Mouse (Mus musculus): ENCODE results near the gene Dido1. TPM values are rescaled to one million over a fixed set of nuclear protein-coding genes. Genes with fewer than 3 reads are reported as not detected.

The Dido1 gene
- total RNA-seq, 1 experiment = 84.7 TPM

DNA sequence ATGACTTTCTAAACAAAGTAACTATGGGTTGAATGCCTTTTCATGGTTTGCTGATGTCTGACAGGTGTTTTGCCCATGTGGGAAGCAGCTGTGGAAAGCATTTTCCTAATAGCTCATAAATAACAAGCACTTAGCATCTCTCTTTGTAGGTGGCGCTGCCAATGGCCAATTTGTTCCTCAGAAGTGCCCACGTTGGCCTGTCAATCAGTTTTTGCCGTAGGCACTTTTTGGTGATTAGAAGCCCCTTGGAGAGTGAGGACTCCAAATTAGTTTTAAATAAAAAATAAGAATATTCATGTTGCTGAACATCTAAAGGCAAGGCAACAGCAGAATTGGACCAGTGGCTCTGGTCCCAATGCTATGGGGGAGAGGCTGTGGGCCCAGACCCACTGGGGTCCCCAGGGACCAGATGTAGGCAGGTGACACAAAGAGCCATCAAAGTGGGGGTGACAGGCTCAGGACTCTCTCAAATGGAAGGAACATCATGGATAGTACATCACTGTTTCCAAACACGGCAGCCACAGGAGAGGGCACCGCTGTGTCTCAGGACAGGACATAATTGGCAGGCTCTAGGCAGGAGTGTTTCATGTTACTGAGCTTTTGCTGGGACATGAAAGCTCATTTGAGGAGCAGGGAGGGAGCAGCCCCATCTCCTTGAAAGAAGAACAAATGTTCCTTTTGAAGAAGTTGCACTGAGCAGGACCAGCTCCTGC, 45.3 kb upstream of the Dido1 start:
- no peak for DNase-seq (ENCODE audit: low read depth, low spot score)
- Histone ChIP-seq H3K9ac (ENCODE audit: insufficient read depth, low read depth, low read length, poor library complexity, severe bottlenecking) (no peak overlapping the region), H3K4me1 (ENCODE audit: control insufficient read depth in 2 of 2, insufficient read depth in 2 of 2, low read length in 2 of 2, poor library complexity in 1 of 2) (no peaks in the 10 kb centered on the region), H3K36me3 (ENCODE audit: control insufficient read depth, insufficient read depth, low read length, poor library complexity, severe bottlenecking) (no peaks in the 10 kb centered on the region), H3K9me3 (ENCODE audit: control insufficient read depth, insufficient read depth, low read depth, low read length) (no peaks in the 10 kb centered on the region), H3K27ac (ENCODE audit: insufficient read depth, low read depth, low read length, poor library complexity, severe bottlenecking) (no peak overlapping the region), H3K4me3 (ENCODE audit: insufficient read depth in 1 of 2, low read depth in 1 of 2, low read length in 2 of 2, poor library complexity in 1 of 2, severe bottlenecking in 1 of 2) (no peak overlapping the region)
- TF ChIP-seq ZNF384 (IDR thresholded peaks at IDR 0.05; ENCODE audit: low read depth, low read length) (no peak), HCFC1 (IDR thresholded peaks at IDR 0.05; ENCODE audit: borderline replicate concordance, insufficient read depth, low read length) (no peak), ZC3H11A (IDR thresholded peaks at IDR 0.05; ENCODE audit: borderline replicate concordance, low read depth, low read length) (no peak), MAFK (IDR thresholded peaks at IDR 0.05; ENCODE audit: insufficient read depth, low read depth, low read length) (no peak)
- in situ Hi-C loops (cut with MboI; ENCODE audit: low sequenced_read_pairs in 2 of 2, unreplicated experiment in 2 of 2) = loop anchor here in 1 of 2 experiments (10.0 kb wide), 1 partner anchor 180 kb away; no protein-coding TSS in a partner anchor

DNA sequence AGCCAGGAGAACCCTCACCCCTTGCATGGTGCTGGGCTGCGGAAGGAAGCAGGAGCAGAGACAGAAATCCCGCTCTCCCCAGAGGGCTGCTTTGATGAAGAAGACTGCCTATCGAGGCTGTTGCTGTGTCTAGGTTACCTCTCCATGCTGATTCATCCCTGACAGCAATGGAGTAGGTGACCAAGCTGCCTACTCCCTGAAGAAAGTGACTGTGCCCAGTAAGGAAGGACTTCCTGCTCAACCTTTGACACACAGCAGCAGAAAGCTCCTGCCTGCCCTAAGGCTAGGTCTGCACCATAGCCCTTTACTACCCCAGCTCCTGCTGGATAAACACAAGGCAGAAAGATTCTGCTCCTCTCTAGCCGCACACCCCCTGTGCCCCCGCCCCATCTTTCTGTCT, 39.1 kb upstream of the Dido1 start:
- DNase-seq (ENCODE audit: low read depth, low spot score) = no peak
- no peaks in the 10 kb centered on the region; a peak in 1 of 4 replicates for H3K4me1 ChIP-seq (ENCODE audit: control insufficient read depth in 2 of 2, insufficient read depth in 2 of 2, low read length in 2 of 2, poor library complexity in 1 of 2)
- no peak overlapping the region for H3K27ac ChIP-seq (ENCODE audit: insufficient read depth, low read depth, low read length, poor library complexity, severe bottlenecking)
- no peak overlapping the region for H3K9ac ChIP-seq (ENCODE audit: insufficient read depth, low read depth, low read length, poor library complexity, severe bottlenecking)
- H3K4me3 ChIP-seq (ENCODE audit: insufficient read depth in 1 of 2, low read depth in 1 of 2, low read length in 2 of 2, poor library complexity in 1 of 2, severe bottlenecking in 1 of 2) = no peak overlapping the region
- no peaks in the 10 kb centered on the region for H3K9me3 ChIP-seq (ENCODE audit: control insufficient read depth, insufficient read depth, low read depth, low read length)
- in situ Hi-C loops (cut with MboI; ENCODE audit: low sequenced_read_pairs in 2 of 2, unreplicated experiment in 2 of 2) = no loop called here
- no peaks in the 10 kb centered on the region for H3K36me3 ChIP-seq (ENCODE audit: control insufficient read depth, insufficient read depth, low read length, poor library complexity, severe bottlenecking)
- TF ChIP-seq ZNF384 (IDR thresholded peaks at IDR 0.05; ENCODE audit: low read depth, low read length) = no peak
- TF ChIP-seq CHD2 (IDR thresholded peaks at IDR 0.05; ENCODE audit: low read depth, low read length) = no peak

DNA sequence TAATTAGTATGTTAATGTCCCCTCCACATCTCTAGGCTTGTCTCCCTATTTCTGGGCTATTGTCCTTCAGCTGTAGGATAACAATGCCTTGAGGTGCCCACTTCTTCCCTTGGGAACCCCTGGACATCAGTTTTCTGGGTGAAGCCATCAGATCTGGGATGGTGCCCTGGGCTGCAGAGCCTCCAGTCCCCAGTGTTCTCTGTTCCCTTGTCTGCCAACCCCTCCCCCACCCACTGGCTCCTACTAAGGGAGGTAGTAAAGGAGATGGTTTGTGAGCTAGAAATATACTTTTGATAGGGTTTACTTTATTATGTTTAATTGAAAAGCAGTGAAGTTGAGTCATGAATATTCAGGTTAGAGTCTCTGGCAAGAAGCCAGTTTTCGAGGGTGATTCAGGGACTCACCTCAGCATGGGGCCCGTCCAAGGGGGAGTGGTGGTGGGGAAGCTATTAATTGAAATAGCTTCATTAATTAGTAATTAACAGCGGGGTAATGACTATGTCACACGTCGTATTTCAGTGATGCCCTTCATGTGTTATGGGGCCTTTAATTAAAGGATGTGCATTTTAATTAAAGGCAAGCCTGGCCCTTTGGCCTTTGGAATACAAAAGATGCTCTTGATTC, 36.9 kb upstream of the Dido1 start:
- Histone ChIP-seq H3K9ac (ENCODE audit: insufficient read depth, low read depth, low read length, poor library complexity, severe bottlenecking) (no peak overlapping the region), H3K4me1 (ENCODE audit: control insufficient read depth in 2 of 2, insufficient read depth in 2 of 2, low read length in 2 of 2, poor library complexity in 1 of 2) (peaks cover 0 to 7% of the 10 kb centered on the region in 2 experiments; a peak in 2 of 4 replicates), H3K36me3 (ENCODE audit: control insufficient read depth, insufficient read depth, low read length, poor library complexity, severe bottlenecking) (no peaks in the 10 kb centered on the region; the same call in 1 of the 2 replicates), H3K27ac (ENCODE audit: insufficient read depth, low read depth, low read length, poor library complexity, severe bottlenecking) (no peak overlapping the region), H3K9me3 (ENCODE audit: control insufficient read depth, insufficient read depth, low read depth, low read length) (no peaks in the 10 kb centered on the region), H3K4me3 (ENCODE audit: insufficient read depth in 1 of 2, low read depth in 1 of 2, low read length in 2 of 2, poor library complexity in 1 of 2, severe bottlenecking in 1 of 2) (no peak overlapping the region)
- DNase-seq (ENCODE audit: low read depth, low spot score) = no peak
- in situ Hi-C loops (cut with MboI; ENCODE audit: low sequenced_read_pairs in 2 of 2, unreplicated experiment in 2 of 2) = no loop called here
- TF ChIP-seq HCFC1 (IDR thresholded peaks at IDR 0.05; ENCODE audit: borderline replicate concordance, insufficient read depth, low read length) (no peak), ZNF384 (IDR thresholded peaks at IDR 0.05; ENCODE audit: low read depth, low read length) (no peak), MAFK (IDR thresholded peaks at IDR 0.05; ENCODE audit: insufficient read depth, low read depth, low read length) (no peak), CHD2 (IDR thresholded peaks at IDR 0.05; ENCODE audit: low read depth, low read length) (no peak), ZC3H11A (IDR thresholded peaks at IDR 0.05; ENCODE audit: borderline replicate concordance, low read depth, low read length) (no peak)

DNA sequence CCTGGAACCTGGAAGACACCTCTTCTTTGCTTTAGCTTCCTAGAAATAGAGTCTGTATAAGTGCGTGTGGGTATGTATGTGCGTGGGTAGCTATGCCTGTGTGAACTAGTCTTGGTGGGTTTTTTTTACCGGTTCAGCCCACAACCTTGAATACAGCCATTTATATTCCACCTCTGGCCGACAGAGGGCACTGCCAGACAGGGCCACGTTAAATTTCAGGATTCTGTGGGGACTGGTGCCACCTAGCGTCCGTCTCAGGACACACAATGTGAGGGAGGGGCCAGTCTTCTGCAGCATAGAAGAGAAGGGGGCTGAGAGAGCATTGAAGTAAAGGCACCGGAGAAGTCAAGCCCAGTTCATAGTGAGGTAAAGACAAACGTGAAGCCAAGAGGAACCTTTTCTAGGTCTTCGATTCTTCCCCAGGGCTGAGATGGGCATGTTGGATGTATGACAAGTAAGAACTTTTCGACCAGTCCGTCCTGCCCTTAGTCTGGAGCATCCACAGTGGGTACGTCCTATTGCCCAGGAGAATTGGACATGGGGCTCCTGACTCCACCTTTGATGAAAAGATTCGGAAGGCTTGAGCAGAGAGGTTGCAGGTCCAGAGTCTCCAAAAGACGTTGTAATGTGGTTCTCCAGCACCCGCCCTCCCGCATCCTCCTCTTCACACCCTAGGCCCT, 35.6 kb upstream of the Dido1 start:
- Histone ChIP-seq H3K4me1 (ENCODE audit: control insufficient read depth in 2 of 2, insufficient read depth in 2 of 2, low read length in 2 of 2, poor library complexity in 1 of 2) (peaks cover 6 to 18% of the 10 kb centered on the region in 2 experiments; a peak in 3 of 4 replicates), H3K9me3 (ENCODE audit: control insufficient read depth, insufficient read depth, low read depth, low read length) (no peaks in the 10 kb centered on the region), H3K4me3 (ENCODE audit: insufficient read depth in 1 of 2, low read depth in 1 of 2, low read length in 2 of 2, poor library complexity in 1 of 2, severe bottlenecking in 1 of 2) (peak overlapping the region in 1 of 2 experiments; percentile 31; a peak in 1 of 4 replicates), H3K36me3 (ENCODE audit: control insufficient read depth, insufficient read depth, low read length, poor library complexity, severe bottlenecking) (no peaks in the 10 kb centered on the region; the same call in 1 of the 2 replicates), H3K9ac (ENCODE audit: insufficient read depth, low read depth, low read length, poor library complexity, severe bottlenecking) (peak overlapping the region; percentile 54; the same call in 1 of the 2 replicates), H3K27ac (ENCODE audit: insufficient read depth, low read depth, low read length, poor library complexity, severe bottlenecking) (peak overlapping the region; percentile 68; the same call in 1 of the 2 replicates)
- peak; percentile 87 for DNase-seq (ENCODE audit: low read depth, low spot score)
- peak; percentile 85 for TF ChIP-seq ZNF384 (IDR thresholded peaks at IDR 0.05; ENCODE audit: low read depth, low read length)
- peak; percentile 45; the same call in 1 of the 2 replicates for TF ChIP-seq HCFC1 (IDR thresholded peaks at IDR 0.05; ENCODE audit: borderline replicate concordance, insufficient read depth, low read length)
- TF ChIP-seq MAFK (IDR thresholded peaks at IDR 0.05; ENCODE audit: insufficient read depth, low read depth, low read length) = no peak
- TF ChIP-seq ZC3H11A (IDR thresholded peaks at IDR 0.05; ENCODE audit: borderline replicate concordance, low read depth, low read length) = peak; percentile 93; the same call in 1 of the 2 replicates
- TF ChIP-seq CHD2 (IDR thresholded peaks at IDR 0.05; ENCODE audit: low read depth, low read length) = no peak
- in situ Hi-C loops (cut with MboI; ENCODE audit: low sequenced_read_pairs in 2 of 2, unreplicated experiment in 2 of 2) = no loop called here

Measured in ES-E14 (cell line).